Mouse (Mus musculus) stomach, postnatal 0 days (tissue): ENCODE results near the gene Mrgprd.

ENCODE experiments used
- CTCF ChIP-seq: IDR thresholded peaks from 2 replicates; pipeline ENCODE4 v1.5.1; 2016; ENCODE audit warnings: antibody characterized with exemption, low read depth, mild to moderate bottlenecking, moderate library complexity
- EP300 ChIP-seq: optimal IDR thresholded peaks from 2 replicates; pipeline ENCODE3; 2016; ENCODE audit warnings: antibody characterized with exemption

DNA sequence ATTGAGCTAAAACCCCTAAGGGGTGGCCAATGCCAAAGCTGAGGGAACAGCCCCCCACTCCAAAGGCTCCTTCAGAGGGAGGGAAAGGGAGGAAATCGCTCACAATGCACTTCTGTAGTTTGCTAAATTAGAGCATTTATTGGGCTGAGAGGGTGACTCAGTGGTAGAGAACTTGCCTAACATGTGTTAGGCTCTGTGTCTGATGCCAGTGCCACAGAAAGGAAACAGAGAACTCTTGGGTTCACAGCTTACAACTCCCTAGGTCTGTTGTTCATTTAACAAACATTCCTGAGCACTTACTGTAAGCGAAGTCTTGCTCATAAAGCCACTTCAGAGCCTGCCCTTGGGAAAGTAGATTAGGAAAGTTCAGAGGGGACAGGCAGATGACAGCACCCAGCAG lies 15.3 kb downstream of the Mrgprd start:
- TF ChIP-seq CTCF: no peak
- no peak for TF ChIP-seq EP300
